Mouse (Mus musculus) bone marrow macrophage, adult 2 months (primary cell): ENCODE measurements at regions not wholly inside any gene's neighbourhood (a gene's known extent, or its start where the extent isn't known, plus 50 kb on each side); places are given as distances from the start of the nearest gene placed in this dataset.

Source experiments
- CTCF ChIP-seq: IDR thresholded peaks from 2 replicates; pipeline ENCODE4 v1.5.1; 2012; ENCODE audit warnings: low read depth, mild to moderate bottlenecking, low read length, moderate library complexity
- POLR2A ChIP-seq: IDR thresholded peaks from 2 replicates; pipeline ENCODE4 v1.6.1; 2012; ENCODE audit warnings: mild to moderate bottlenecking, low read depth, low read length, borderline replicate concordance

GRCm38 (mm10) chr17:9068859-9069602, 80.9 kb downstream of the 1700010I14Rik start:
- TF ChIP-seq CTCF (no peak), POLR2A (no peak)
